In genomic region chr4:120230256-120230649, GRCm38 (mm10) we compare ENCODE assay signal across 8 mouse cellular contexts. TPM values are rescaled to one million over a fixed set of nuclear protein-coding genes. Genes with fewer than 3 reads are reported as not detected.
DNase-seq lines count a peak whose midpoint lies in the region; ATAC-seq lines count a peak whose summit lies in the region.

No protein-coding gene starts in this region.

- intact Hi-C loops in heart, postnatal 14 days (cut with DNase I), result no loop called here

- no peak overlapping the region for H3K4me2 ChIP-seq in embryonic facial prominence, embryonic 11.5 days (ENCODE audit: low read depth, low read length)

- no peaks in the 10 kb centered on the region for H3K4me1 ChIP-seq in embryonic facial prominence, embryonic 11.5 days (ENCODE audit: control insufficient read depth, insufficient read depth, low read length)

- 0 out of 2 replicates have a peak, but pooled peaks have one; percentile 14 for ATAC-seq in embryonic facial prominence, embryonic 11.5 days (replicated peaks; ENCODE audit: insufficient number of reproducible peaks, low FRiP score, low TSS enrichment, low read depth)
- peak; percentile 80 for ATAC-seq in megakaryocyte progenitor cell, adult 5-6 weeks (replicated peaks; ENCODE audit: poor library complexity)

- no peak overlapping the region for H3K27ac ChIP-seq in embryonic facial prominence, embryonic 11.5 days (replicated peaks; ENCODE audit: low read depth, low read length)

- no peak overlapping the region for H3K4me3 ChIP-seq in embryonic facial prominence, embryonic 11.5 days (ENCODE audit: low read depth, low read length)

- H3K9me3 ChIP-seq in embryonic facial prominence, embryonic 11.5 days (replicated peaks; ENCODE audit: control insufficient read depth, low read length), result no peaks in the 10 kb centered on the region

- H3K36me3 ChIP-seq in embryonic facial prominence, embryonic 11.5 days (replicated peaks; ENCODE audit: control insufficient read depth, insufficient read depth, low read depth, low read length), result no peaks in the 10 kb centered on the region

- H3K9ac ChIP-seq in embryonic facial prominence, embryonic 11.5 days (replicated peaks; ENCODE audit: low read length), result no peak overlapping the region

- WGBS in embryonic facial prominence, embryonic 11.5 days, result 15% methylated on average over 6 of the region's 6 CpGs

- peak; percentile 52 to 53 for DNase-seq in B cell, adult 2 months
- DNase-seq in T-cell, adult 2 months (ENCODE audit: low spot score), result peak; percentile 23
- DNase-seq in embryonic facial prominence, embryonic 11.5 days (ENCODE audit: low spot score), result peak; percentile 79
- DNase-seq in heart, postnatal 14 days, result peak; percentile 69 to 84
- peak; percentile 74 to 79 for DNase-seq in layer of hippocampus, postnatal 14 days (ENCODE audit: low spot score in 2 of 2)
- peak; percentile 47 to 59 for DNase-seq in right cerebral cortex, postnatal 36 days (ENCODE audit: low spot score in 2 of 2)
- DNase-seq in urinary bladder, postnatal 36 days (ENCODE audit: low spot score in 2 of 2), result peak; percentile 51 to 79

- no peaks in the 10 kb centered on the region for H3K27me3 ChIP-seq in embryonic facial prominence, embryonic 11.5 days (ENCODE audit: control insufficient read depth, insufficient read depth, low read length)

RNA-seq across cellular contexts. Expression of gene Foxo6, which starts 56.9 kb away (rescaled TPM):
- 0.69 and 0.79 TPM in 2 replicates for polyA plus RNA-seq in embryonic facial prominence, embryonic 11.5 days (2014; fragmentation: Nextera tagmentation; extraction: Ambion mirVana)
- 1 to 10 TPM; 6.1 to 7.2 TPM for total RNA-seq in heart, postnatal 14 days (2021)
- total RNA-seq in layer of hippocampus, postnatal 14 days (2021), result 10 to 100 TPM; 42.8 to 47.4 TPM
- not detected in 2 replicates for total RNA-seq in megakaryocyte progenitor cell, adult 5-6 weeks (2015)
- total RNA-seq in megakaryocyte progenitor cell, adult 5-6 weeks (2017), result not detected in 2 replicates

Comparison
In these comparisons a context has a peak if more than half of its experiments do, and no peak if none do; other contexts are left out.
1. DNase-seq: peak in every context shown above with its lines; median percentile 79 in embryonic facial prominence, embryonic 11.5 days; 76 in heart, postnatal 14 days; 76 in layer of hippocampus, postnatal 14 days; 65 in urinary bladder, postnatal 36 days; 53 in right cerebral cortex, postnatal 36 days; 52 in B cell, adult 2 months; 23 in T-cell, adult 2 months.
2. RNA of gene Foxo6, which starts 56.9 kb away (total RNA-seq): 42.8 to 47.4 TPM in layer of hippocampus, postnatal 14 days and 6.1 to 7.2 TPM in heart, postnatal 14 days; not detected in megakaryocyte progenitor cell, adult 5-6 weeks; every median in the first group is over 4 times any median in the second.